Mouse (Mus musculus): ENCODE data around the gene Rasl10b.

- no peak for TF ChIP-seq CTCF (conservative IDR thresholded peaks at IDR 0.05; ENCODE audit: low read length)
- TF ChIP-seq POU5F1 (IDR thresholded peaks at IDR 0.05; ENCODE audit: borderline replicate concordance, low read length), result no peak
Measured at GRCm38 (mm10) chr11:83439426-83440060, 30.6 kb downstream of the Rasl10b start.

Measured in E14TG2a.4 (cell line).